In the genomic region with DNA sequence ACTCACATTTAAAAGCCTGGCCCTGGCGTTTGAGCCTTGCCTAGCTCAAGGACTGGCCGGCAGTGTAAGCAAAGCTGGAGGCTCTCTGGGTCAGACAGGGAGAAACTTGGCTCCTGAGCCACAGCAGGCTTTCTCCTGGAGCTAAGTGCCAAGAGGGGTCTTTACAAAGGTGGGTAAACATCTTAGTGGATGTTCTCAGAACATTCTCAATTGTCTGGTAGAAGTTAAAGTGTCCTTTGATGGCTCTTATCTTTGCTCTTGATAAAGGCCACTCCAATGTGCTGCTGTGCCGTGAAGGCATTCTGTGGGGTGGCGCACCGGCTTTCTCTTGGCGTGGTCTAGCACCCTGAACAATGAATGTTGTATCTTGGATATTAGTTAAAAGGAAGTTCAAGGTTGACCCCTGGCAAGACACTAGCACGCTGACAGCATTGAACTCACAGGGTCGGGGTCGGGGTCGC, we compare ENCODE assay signal across 8 mouse cellular contexts. TPM values are rescaled to one million over a fixed set of nuclear protein-coding genes. Genes with fewer than 3 reads are reported as not detected.
DNase-seq lines count a peak whose midpoint lies in the region; ATAC-seq lines count a peak whose summit lies in the region.
"Had no signal": no experiment of that assay in that cellular context is flagged by ENCODE, and none has a peak within 500 bp of the region (broad histone marks: within the 10 kb centered on the region; RNA-seq: fewer than 3 reads in every experiment).

No protein-coding gene starts in this region.

- H3K4me2 ChIP-seq in neural tube, embryonic 11.5 days (ENCODE audit: low read depth), result 0 out of 2 replicates have a peak overlapping the region, but pooled peaks have one; percentile 5
- H3K4me2 ChIP-seq in hindbrain, embryonic 14.5 days (replicated peaks), result peak overlapping the region; percentile 85
- peak overlapping the region; percentile 65; the same call in 1 of the 2 replicates for H3K4me2 ChIP-seq in lung, embryonic 16.5 days (ENCODE audit: low read depth, low read length)

- H3K4me3 ChIP-seq in neural tube, embryonic 11.5 days (ENCODE audit: low read depth, low read length), result no peak overlapping the region
- H3K4me3 ChIP-seq in hindbrain, embryonic 14.5 days (replicated peaks; ENCODE audit: low read length), result peak overlapping the region; percentile 45; the same call in 1 of the 2 replicates
- no peak overlapping the region for H3K4me3 ChIP-seq in lung, embryonic 16.5 days (ENCODE audit: low read length)

- WGBS in neural tube, embryonic 11.5 days, result 74% methylated on average over 10 of the region's 10 CpGs
- 75% methylated on average over 10 of the region's 10 CpGs for WGBS in hindbrain, embryonic 14.5 days
- 34% methylated on average over 10 of the region's 10 CpGs for WGBS in lung, embryonic 16.5 days

- no peak overlapping the region for H3K27ac ChIP-seq in neural tube, embryonic 11.5 days (ENCODE audit: low read depth, low read length)
- no peak overlapping the region for H3K27ac ChIP-seq in hindbrain, embryonic 14.5 days
- H3K27ac ChIP-seq in lung, embryonic 16.5 days (ENCODE audit: low read length), result no peak overlapping the region

- no peak for DNase-seq in neural tube, embryonic 11.5 days (ENCODE audit: low spot score)
- DNase-seq in neural tube, embryonic 10.5 days (ENCODE audit: extremely low spot score, low spot score), result no peak
- no peak for DNase-seq in hindbrain, embryonic 14.5 days (ENCODE audit: low spot score)
- DNase-seq in left cerebral cortex, adult 8-10 months (ENCODE audit: low spot score in 2 of 2), result no peak
- DNase-seq in gastrocnemius, postnatal 10 days, result no peak
- no peak for DNase-seq in ovary, postnatal 36 days (ENCODE audit: low spot score)
- DNase-seq: thymus, postnatal 14 days had no signal

- no peak overlapping the region; the same call in 1 of the 2 replicates for H3K9ac ChIP-seq in neural tube, embryonic 11.5 days (ENCODE audit: low read length)
- H3K9ac ChIP-seq in hindbrain, embryonic 14.5 days, result 0 out of 2 replicates have a peak overlapping the region, but pooled peaks have one; percentile 53
- no peak overlapping the region for H3K9ac ChIP-seq in lung, embryonic 16.5 days (ENCODE audit: low read length)

- H3K27me3 ChIP-seq in neural tube, embryonic 11.5 days (ENCODE audit: control insufficient read depth, insufficient read depth, low read length), result no peaks in the 10 kb centered on the region
- no peaks in the 10 kb centered on the region for H3K27me3 ChIP-seq in hindbrain, embryonic 14.5 days (ENCODE audit: control insufficient read depth, insufficient read depth, low read length)
- H3K27me3 ChIP-seq in lung, embryonic 16.5 days (ENCODE audit: control insufficient read depth, insufficient read depth, low read depth, low read length), result no peaks in the 10 kb centered on the region; the same call in 1 of the 2 replicates

- peaks cover 4% of the 10 kb centered on the region; the same call in 1 of the 2 replicates for H3K36me3 ChIP-seq in neural tube, embryonic 11.5 days (ENCODE audit: control insufficient read depth, insufficient read depth, low read length)
- H3K36me3 ChIP-seq in hindbrain, embryonic 14.5 days (replicated peaks; ENCODE audit: control insufficient read depth, insufficient read depth), result no peaks in the 10 kb centered on the region
- H3K36me3 ChIP-seq in lung, embryonic 16.5 days (ENCODE audit: control insufficient read depth, insufficient read depth, low read length), result peaks cover 4% of the 10 kb centered on the region; the same call in 1 of the 2 replicates

- no peak for ATAC-seq in neural tube, embryonic 11.5 days (ENCODE audit: insufficient read depth, low FRiP score, low TSS enrichment)
- no peak for ATAC-seq in hindbrain, embryonic 14.5 days (ENCODE audit: low FRiP score)
- ATAC-seq in lung, embryonic 16.5 days (ENCODE audit: low read depth), result no peak

- peaks cover 8% of the 10 kb centered on the region for H3K4me1 ChIP-seq in neural tube, embryonic 11.5 days (ENCODE audit: control insufficient read depth, insufficient read depth, low read length)
- peaks cover 12% of the 10 kb centered on the region for H3K4me1 ChIP-seq in hindbrain, embryonic 14.5 days (replicated peaks; ENCODE audit: control insufficient read depth, insufficient read depth, low read length)
- peaks cover 22% of the 10 kb centered on the region for H3K4me1 ChIP-seq in lung, embryonic 16.5 days (replicated peaks; ENCODE audit: control insufficient read depth, insufficient read depth, low read length)

- H3K9me3 ChIP-seq in neural tube, embryonic 11.5 days (ENCODE audit: control insufficient read depth, low read length), result no peaks in the 10 kb centered on the region
- H3K9me3 ChIP-seq in hindbrain, embryonic 14.5 days (ENCODE audit: control insufficient read depth, low read length), result no peaks in the 10 kb centered on the region
- H3K9me3 ChIP-seq in lung, embryonic 16.5 days (ENCODE audit: control insufficient read depth, low read length), result no peaks in the 10 kb centered on the region

RNA-seq across cellular contexts. Expression of a gene that starts 1.4 kb away (rescaled TPM):
- 7.9 and 9.6 TPM in 2 replicates for polyA plus RNA-seq in neural tube, embryonic 11.5 days (2014; fragmentation: Nextera tagmentation; extraction: Ambion mirVana)
- polyA plus RNA-seq in hindbrain, embryonic 14.5 days (2014; fragmentation: Nextera tagmentation; extraction: Ambion mirVana), result 9.0 and 11.2 TPM in 2 replicates
- polyA plus RNA-seq in lung, embryonic 16.5 days (2015; fragmentation: Nextera tagmentation; extraction: Ambion mirVana), result 13.2 and 15.0 TPM in 2 replicates
- total RNA-seq in left cerebral cortex, adult 8-10 months (2022), result 10 to 100 TPM; 16.2 to 21.5 (median 18.9) TPM
- 10 to 100 TPM; 27.9 TPM for total RNA-seq in gastrocnemius, postnatal 10 days (2021)

RNA-seq across cellular contexts. Expression of a gene that starts 9.4 kb away (rescaled TPM):
- 59.7 and 69.8 TPM in 2 replicates for polyA plus RNA-seq in neural tube, embryonic 11.5 days (2014; fragmentation: Nextera tagmentation; extraction: Ambion mirVana)
- polyA plus RNA-seq in hindbrain, embryonic 14.5 days (2014; fragmentation: Nextera tagmentation; extraction: Ambion mirVana), result 14.1 and 17.1 TPM in 2 replicates
- 212 and 225 TPM in 2 replicates for polyA plus RNA-seq in lung, embryonic 16.5 days (2015; fragmentation: Nextera tagmentation; extraction: Ambion mirVana)
- 1 to 10 TPM; 2.3 to 4.2 (median 2.8) TPM for total RNA-seq in left cerebral cortex, adult 8-10 months (2022)
- 10 to 100 TPM; 42.2 to 60.5 TPM for total RNA-seq in gastrocnemius, postnatal 10 days (2021)

RNA-seq across cellular contexts. Expression of a gene that starts 15.0 kb away (rescaled TPM):
- 354 and 368 TPM in 2 replicates for polyA plus RNA-seq in neural tube, embryonic 11.5 days (2014; fragmentation: Nextera tagmentation; extraction: Ambion mirVana)
- 228 and 259 TPM in 2 replicates for polyA plus RNA-seq in hindbrain, embryonic 14.5 days (2014; fragmentation: Nextera tagmentation; extraction: Ambion mirVana)
- 446 TPM in 2 replicates for polyA plus RNA-seq in lung, embryonic 16.5 days (2015; fragmentation: Nextera tagmentation; extraction: Ambion mirVana)
- total RNA-seq in left cerebral cortex, adult 8-10 months (2022), result 100 to 1,000 TPM in 1 of 4 experiments, 10 to 100 TPM in 3; 86.3 to 105 (median 90.6) TPM
- 100 to 1,000 TPM; 149 to 168 TPM for total RNA-seq in gastrocnemius, postnatal 10 days (2021)

RNA-seq across cellular contexts. Expression of a gene that starts 22.8 kb away (rescaled TPM):
- 8.6 and 9.1 TPM in 2 replicates for polyA plus RNA-seq in neural tube, embryonic 11.5 days (2014; fragmentation: Nextera tagmentation; extraction: Ambion mirVana)
- polyA plus RNA-seq in hindbrain, embryonic 14.5 days (2014; fragmentation: Nextera tagmentation; extraction: Ambion mirVana), result 62.4 and 71.4 TPM in 2 replicates
- 2.1 and 3.3 TPM in 2 replicates for polyA plus RNA-seq in lung, embryonic 16.5 days (2015; fragmentation: Nextera tagmentation; extraction: Ambion mirVana)
- 10 to 100 TPM; 23.9 to 28.0 (median 27.1) TPM for total RNA-seq in left cerebral cortex, adult 8-10 months (2022)
- 10 to 100 TPM in 1 of 2 experiments, 1 to 10 TPM in 1; 8.5 to 15.3 TPM for total RNA-seq in gastrocnemius, postnatal 10 days (2021)

RNA-seq across cellular contexts. Expression of a gene that starts 34.1 kb away (rescaled TPM):
- 23.2 and 25.3 TPM in 2 replicates for polyA plus RNA-seq in neural tube, embryonic 11.5 days (2014; fragmentation: Nextera tagmentation; extraction: Ambion mirVana)
- polyA plus RNA-seq in hindbrain, embryonic 14.5 days (2014; fragmentation: Nextera tagmentation; extraction: Ambion mirVana), result 25.5 and 28.6 TPM in 2 replicates
- 20.9 and 21.2 TPM in 2 replicates for polyA plus RNA-seq in lung, embryonic 16.5 days (2015; fragmentation: Nextera tagmentation; extraction: Ambion mirVana)
- 10 to 100 TPM; 14.6 to 18.2 (median 17.0) TPM for total RNA-seq in left cerebral cortex, adult 8-10 months (2022)
- 1 to 10 TPM; 4.5 to 5.0 TPM for total RNA-seq in gastrocnemius, postnatal 10 days (2021)

Comparison
In these comparisons a context has a peak if more than half of its experiments do, and no peak if none do; other contexts are left out.
1. H3K4me2 ChIP-seq: peak in every context shown above with its lines; median percentile 85 in hindbrain, embryonic 14.5 days; 65 in lung, embryonic 16.5 days; 5 in neural tube, embryonic 11.5 days.